Mouse (Mus musculus): ENCODE data around the gene Sar1b.
"Not testable (repeated sequence)": the region's sequence is repeated elsewhere in the genome, so short reads cannot be mapped to it uniquely, and the experiment has no call there.

The Sar1b gene

DNA sequence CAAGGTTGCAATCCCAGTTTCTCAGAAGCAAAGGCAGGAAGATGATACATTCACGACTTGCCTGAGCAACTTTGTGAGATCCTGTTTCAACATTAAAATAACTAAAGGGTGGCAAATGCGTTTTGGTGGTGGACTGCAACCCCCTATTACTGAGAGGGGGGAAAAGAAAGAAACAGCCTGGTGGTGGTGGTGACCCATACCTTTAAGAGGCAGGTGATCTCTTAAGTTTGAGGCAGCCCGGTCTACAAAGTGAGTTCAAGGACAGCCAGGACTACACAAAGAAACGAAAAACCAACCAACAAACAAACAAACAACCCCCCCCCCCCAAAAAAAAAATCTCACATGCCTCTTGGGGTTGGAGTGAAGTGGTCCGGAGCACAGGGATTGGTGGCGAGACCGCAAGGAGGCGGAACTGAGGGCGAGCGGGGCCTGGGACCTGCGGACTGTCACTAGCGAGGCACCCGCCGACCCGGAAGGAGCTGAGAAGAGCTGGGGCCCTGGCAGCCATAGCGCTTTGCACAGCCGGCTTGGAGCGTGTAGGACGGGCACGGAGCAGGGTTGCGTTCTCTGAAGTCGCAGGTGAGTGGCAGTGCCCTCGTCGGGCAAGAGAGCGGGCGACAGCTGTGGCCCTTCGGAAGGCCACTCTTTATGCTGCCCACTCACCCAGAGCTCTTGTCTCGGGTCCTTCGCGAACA lies at the start of gene Sar1b, which contains the start of gene Sec24a:
Gene Sar1b, plus strand, starts transcription at position 475 of the 695 bp plus-strand sequence.
Gene Sec24a, minus strand, starts transcription at position 422 of the 695 bp plus-strand sequence.
- DNase-seq (ENCODE audit: low read depth, low spot score) = peak; percentile 64

DNA sequence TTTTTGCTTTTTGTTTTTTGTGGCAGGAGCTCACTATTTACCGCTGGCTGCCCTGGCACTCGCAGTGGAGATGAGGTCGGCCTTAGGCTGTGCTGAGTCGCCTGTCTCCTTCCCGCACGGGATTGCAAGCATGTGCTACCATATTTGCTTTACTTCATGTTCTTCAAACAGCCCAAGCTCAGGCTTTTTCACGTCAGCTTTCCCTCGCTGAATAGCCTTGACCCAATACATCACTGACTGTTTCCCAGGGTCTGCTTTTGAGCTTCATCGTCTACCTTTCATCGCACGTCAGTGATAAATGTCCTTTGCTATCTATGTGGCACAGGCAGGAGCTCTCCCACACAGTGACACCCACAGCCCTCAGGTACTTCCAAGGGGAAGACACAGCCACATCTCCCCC lies 42.4 kb upstream of the Sar1b start:
- DNase-seq (ENCODE audit: low read depth, low spot score) = no peak

DNA sequence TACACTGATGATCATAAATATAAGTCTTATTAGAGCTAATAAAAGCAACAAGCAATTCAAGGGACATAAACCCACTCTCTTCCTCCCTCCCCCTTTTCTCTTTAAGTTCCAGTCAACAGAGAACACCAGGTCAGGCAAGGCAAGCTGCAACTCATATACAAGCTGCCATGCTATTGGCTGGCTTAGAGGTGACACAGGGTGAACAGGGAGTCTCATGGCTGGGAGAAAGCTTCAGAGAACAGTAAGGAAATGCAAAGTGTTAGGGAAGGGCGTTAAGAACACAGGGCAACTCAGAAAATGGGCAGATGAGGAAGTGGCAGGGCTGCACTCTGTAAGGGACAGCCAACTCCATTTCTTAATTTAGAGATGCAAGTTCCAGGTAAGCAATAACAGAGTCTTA lies 30.6 kb upstream of the Sar1b start:
- no peak for DNase-seq (ENCODE audit: low read depth, low spot score)

DNA sequence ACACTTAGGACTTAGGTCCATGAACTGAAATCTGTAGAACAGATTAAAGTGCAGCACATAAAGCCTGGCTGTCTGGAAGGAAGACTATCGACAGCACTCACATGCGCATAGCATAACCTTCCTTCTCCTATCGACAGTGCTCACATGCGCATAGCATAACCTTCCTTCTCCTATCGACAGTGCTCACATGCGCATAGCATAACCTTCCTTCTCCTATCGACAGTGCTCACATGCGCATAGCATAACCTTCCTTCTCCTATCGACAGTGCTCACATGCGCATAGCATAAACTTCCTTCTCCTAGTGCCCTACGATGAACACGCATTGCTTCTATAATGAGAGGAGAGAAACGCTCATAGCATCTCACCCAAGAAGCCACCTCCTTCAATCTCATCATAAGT lies 29.3 kb upstream of the Sar1b start:
- not testable (repeated sequence) for DNase-seq (ENCODE audit: low read depth, low spot score)

DNA sequence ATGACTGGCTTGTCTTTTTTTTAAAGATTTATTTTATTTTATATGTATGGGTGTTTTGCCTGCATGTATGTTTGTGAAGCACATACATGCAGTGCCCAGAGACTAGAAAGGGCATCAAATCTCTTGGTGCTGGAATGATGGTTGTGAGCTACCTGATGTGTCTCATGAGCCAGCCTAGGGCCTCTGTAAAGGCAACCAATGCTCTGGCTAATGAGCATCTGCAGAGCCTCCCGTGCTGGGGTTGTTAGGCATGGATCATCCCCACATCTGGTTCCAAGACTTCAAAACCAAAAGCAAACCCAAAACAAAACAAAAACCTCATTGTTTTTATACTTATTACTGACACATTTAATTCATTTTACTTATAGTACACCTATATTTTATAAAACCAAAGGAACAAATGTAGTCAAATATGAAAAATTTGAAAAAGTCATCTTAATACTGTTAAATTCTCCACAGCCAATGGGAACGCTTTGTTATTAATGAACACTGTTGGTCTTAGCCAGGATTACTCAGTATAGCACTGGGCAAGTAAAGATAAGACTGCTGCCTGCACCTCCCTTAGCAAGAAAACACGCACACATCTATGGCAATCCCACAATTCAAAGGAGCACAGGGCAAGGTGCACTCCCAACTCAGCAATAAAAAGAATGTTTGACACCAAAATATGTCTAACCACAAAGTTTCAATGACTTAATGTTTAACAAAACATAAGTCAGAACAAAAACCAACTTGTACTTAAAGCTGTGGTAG lies 24.7 kb upstream of the Sar1b start:
- peak; percentile 41 for DNase-seq (ENCODE audit: low read depth, low spot score)

DNA sequence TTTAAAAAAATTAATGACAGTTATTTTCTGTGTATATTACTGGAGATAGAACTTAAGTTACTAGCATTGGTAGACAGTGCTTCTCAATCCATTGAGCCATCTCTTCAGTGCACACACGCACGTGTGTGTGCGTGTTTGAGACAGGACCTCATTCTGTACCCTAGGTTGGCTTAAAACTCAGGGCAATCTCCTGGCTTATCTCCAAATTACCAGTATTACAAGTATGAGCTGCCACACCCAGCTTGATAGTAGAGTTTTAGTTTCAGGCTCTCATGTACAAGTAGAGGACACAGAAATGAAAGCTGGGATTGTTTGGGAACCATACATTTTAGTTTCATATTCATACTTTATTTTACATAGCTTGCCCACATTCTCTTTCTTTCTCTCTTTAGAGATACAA lies 22.8 kb upstream of the Sar1b start:
- no peak for DNase-seq (ENCODE audit: low read depth, low spot score)

DNA sequence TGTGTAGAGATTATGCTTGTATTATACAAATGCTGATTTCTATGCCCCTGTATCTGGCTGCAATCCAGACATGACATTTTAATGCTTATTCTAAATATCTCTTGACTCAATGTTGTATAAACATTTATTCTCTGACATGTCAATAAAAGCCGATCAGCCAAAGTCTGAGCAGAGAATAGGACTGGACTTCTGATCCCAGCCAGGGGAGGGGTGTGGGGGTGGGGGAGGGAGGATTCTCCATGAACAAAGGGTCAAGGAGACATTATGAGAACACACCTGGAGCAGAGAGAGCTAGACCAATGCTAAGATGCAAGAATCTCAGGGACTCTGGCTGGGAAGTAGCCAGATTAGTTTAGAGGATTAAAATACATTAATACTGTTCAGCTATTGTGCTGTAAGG lies 17.4 kb upstream of the Sar1b start:
- no peak for DNase-seq (ENCODE audit: low read depth, low spot score)

DNA sequence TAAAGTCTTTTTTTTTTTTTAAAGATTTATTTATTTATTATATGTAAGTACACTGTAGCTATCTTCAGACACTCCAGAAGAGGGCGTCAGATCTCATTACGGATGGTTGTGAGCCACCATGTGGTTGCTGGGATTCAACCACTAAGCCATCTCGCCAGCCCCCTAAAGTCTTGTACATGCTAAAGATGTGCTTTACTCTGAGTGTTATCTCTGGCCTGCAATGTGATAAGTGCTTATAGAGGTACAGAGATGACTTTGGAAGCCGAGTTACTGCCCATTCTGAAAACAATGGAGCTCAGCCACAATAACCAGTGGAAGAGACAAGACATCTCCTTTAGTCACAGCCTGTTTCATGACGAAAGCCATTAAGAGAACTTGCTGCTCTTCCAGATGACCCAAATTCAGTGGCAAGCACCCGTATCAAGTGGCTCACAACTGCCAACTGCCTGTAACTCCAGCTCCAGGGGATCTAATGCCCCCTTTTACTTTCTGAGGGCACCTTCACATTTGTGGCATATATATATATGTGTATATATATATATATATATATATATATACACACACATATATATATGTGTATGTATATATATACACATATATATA lies 11.8 kb upstream of the Sar1b start:
- DNase-seq (ENCODE audit: low read depth, low spot score) = not testable (repeated sequence)

DNA sequence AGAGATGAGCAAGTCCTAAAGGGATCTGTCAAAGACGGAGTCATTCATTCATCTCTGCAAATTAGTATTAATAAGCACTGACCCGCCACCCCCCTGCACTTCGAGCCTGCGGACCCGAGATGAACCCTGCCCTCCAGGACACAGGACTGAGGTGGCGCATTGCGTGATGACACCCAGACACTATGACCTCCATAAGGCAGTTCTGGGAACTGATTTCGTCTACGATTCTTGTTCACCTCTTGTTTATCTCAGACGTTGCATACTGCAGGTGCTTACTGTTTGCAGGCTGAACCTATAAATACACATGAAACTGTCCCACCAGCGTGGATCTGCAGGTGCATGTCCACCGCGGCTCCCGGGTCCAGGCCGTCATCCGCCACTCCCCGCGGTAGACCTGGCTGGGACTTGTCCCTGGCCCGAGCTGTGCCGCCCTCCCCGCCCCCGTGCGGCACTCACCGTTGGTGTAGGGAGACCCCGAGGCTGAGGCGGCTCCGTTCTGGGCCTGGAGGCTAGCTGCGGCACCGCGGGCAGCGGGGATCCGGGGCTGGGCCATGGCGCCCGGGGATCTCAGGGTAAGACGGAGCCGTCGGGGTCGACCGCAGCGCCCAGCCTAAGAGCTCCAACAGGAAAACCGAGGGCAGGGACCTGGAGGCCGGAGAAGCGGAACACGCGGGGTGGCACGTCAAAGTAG lies 7.7 kb upstream of the Sar1b start:
- no peak for DNase-seq (ENCODE audit: low read depth, low spot score)

DNA sequence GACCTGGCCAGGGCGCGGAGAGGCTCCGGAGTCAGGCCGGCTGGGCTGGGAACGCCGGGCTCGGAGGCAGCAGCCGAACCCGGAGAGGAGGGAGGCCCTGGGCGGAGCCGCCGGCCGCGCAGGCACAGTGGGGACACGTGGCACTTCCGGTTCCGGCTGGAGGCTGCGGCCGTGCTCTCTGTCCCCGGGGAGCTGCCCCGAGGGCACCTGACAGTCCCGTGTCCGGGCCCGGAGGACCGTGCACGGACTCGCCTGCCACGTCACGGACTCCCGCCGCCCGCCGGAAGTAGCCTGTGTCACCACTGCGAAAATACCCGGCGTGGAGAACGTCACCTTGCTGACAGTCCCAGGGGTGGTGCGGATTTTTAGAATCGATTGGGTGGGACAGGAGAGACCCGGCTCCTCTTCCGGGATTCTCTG lies 7.1 kb upstream of the Sar1b start:
- peak; percentile 76 for DNase-seq (ENCODE audit: low read depth, low spot score)

DNA sequence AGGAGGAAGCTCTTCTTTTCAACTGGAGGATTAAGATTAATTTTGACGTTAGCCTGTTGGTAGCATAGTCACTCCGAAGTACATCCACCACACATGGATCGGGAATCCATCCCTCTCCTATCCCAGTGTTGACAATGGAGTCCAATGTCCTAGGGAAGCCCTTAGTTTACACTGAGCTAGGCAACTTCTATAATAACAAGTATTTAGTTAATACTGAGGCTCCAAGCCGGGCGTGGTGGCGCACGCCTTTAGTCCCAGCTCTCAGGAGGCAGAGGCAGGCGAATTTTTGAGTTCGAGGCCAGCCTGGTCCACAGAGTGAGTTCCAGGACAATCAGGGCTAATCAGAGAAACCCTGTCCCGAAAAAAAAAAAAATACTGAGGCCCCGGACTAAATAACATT lies 6.5 kb upstream of the Sar1b start:
- no peak for DNase-seq (ENCODE audit: low read depth, low spot score)

DNA sequence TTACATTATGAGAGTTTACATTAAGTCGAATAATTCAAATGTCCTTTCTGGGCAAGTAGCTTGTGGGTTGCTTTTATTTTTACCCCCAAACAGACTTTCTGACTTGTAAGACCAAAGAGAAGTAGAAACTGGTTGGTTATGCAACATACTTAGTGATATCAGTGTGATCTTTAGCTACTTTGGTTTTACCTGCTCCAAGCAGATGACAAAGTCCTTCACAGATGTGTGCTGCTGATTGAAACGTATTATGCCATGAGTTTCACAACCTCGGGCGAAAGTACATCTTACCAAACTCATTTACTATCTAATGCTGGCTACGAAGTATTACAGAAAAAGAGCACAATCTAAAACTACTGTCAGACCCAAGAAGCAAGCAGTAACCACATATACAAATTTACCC lies 5.9 kb upstream of the Sar1b start:
- DNase-seq (ENCODE audit: low read depth, low spot score) = no peak

DNA sequence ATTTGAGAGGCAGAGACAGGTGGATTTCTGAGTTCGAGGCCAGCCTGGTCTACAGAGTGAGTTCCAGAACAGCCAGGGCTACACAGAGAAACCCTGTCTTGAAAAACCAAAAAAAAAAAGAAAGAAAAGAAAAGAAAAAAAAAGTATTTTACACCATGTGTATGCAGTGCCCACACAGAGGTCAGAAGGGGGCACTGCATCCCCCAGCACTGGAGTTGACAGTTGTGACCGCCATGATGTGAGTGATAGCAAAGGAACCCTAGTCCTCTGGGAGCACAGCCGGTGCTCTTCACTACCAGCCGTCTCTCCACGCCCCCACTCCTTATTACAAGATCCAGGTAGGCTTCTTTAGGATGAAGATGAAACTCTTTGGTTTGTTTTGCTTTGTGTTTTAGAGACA lies 5.3 kb upstream of the Sar1b start:
- DNase-seq (ENCODE audit: low read depth, low spot score) = not testable (repeated sequence)

DNA sequence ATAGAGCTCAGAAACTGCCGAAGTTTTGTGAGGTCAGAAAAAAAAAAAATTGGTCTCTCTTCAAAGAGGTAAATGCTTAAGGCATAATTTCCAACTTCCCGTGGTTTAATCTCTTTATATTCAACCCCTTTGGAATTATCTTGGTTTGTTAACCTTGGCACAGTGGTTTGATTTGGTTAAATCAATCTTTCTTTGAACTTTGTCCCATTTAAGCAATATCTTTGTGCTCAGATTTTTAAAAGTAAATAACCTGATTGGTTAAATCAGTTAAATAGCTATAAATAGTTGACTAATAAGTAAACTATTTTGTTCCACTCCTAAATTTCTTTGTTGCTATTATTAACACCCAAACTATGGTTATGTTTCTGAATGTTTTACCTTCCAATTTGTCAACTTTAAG lies 4.2 kb upstream of the Sar1b start:
- DNase-seq (ENCODE audit: low read depth, low spot score) = no peak

DNA sequence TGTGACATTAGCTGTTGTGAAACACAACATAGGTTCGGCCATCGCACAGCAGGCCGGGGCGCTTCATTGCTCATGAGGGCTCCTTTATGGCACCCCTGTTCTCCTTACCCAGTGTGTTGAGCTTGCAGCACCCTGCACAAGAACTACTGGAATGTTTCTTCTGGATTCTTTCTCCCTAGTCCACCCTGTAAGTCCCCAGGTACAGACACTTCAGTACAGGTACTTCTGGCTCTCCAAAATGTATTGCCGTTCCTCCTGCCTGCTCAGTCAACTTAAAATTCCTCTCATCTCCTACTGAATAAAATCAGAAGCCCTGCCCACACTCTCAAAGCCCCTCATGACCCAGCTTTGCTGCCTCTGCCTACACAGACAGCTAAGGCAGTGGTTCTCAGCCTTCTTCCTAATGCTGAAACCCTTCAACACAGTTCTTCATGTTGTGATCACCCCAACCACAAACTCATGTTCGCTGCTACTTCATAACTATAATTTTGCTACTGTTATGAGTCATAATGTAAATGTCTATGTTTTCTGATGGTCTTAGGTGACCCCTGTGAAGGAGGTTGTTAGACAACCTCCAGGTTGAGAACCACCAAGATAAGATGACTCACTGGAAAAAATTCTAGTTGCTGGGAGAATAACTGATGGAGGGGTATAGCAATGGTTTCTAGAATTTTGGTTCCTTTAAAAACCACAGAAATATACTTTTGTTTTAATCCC lies 3.4 kb upstream of the Sar1b start:
- DNase-seq (ENCODE audit: low read depth, low spot score) = no peak

DNA sequence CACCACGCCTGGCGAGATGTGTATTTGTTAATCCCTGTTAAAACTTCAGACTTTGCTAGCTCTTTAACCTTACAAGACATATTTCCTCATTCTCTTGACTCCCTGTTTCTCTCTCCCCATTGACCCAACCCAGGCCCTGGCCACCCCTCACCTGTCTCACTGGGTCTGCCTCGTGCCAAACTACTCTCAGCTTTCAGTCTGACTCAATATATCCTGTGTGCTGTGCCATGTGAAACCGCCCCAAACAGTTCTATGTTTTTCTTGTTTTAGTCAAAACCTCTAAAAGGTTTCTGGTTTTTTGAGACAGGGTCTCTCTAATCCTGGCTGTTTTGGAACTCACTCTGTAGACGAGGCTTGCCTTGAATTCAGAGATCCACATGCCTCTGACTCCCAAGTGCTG lies 2.2 kb upstream of the Sar1b start:
- DNase-seq (ENCODE audit: low read depth, low spot score) = no peak

DNA sequence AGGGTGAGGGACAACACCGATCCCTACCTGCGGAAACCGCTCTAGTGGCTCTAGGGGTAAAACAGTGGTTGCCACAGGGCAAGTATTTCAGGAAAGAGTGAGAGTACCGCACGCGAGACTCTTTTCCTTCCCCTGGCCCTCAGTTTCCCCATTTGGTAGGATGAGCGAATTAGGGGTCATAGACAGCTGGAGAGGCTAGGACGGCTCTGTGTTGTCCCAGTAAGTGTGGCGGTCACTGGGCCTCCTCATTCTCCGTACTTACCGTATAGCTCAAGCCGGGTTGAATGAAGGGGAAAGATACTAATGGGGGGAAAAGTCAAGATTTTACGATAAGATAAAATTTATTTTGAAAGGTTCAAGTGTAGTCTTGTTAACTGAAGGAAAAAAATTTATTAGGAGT lies 468 bp downstream of the Sar1b start:
- DNase-seq (ENCODE audit: low read depth, low spot score) = no peak

DNA sequence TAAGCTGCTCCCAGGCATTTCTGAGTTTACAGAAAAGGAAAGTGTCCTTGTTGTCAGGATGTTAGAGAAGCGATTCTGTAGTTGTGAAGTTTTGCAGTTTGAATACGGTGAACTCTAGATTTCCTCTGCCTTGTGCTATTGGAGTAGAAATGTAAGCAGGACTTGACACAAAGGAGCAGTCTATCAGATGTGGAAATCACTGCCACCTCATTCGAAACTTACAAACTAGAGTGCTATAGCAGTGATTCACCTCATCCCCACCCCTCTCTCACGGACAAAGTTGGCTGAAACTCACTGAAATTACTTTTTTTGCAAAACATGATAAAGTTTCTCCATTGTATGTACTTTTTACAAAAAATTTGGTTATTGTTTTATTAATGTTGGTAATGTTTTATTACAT lies 1.3 kb downstream of the Sar1b start:
- no peak for DNase-seq (ENCODE audit: low read depth, low spot score)

DNA sequence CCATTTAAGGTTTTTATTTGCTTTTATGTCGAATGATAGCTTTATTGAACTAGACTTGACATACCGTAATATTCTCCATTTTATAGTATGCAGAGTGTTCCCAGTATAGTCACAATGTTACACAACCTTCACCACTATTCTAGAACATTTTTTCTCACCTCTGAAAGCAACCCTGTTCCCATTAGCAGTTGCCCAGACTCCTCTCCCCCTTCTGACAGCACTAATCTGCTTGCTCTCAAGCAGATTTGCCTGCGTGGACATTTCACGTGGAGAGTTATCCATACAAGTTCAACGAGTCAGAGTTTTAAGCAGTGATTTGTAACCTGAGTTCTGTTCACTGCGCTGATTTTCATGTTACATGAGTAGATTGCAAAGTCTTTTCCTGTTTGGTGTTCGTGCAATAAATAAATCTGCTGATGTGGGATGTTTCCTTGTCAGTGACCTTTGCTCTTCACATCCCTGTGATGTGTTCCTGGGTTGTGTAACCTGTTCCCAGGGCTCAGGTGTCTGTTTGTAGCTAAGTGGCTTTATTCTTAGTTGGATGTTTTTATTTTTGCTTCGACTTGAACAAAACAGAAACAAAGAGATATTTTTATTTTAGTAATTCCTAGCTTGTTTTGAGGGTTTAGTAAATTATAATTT lies 4.2 kb downstream of the Sar1b start:
- no peak for DNase-seq (ENCODE audit: low read depth, low spot score)

DNA sequence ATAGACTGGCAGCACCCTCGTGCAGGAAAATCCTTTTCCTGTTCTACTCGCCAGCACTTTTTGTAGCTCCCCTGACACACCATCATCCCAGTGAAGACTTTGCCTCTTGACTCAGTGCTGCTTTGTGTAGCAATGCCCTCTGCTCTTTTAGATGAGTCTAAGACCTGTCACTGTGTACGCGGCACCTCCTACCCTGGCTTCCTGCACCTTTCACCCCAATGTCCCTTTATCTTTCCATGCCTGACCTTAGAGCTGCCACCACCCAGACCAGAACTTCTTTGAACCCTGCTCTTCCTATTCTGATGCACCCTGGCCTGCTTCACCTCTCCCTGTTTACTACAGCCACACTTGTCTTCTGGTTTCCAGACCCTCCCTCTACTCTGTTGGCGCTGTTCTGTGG lies 4.8 kb downstream of the Sar1b start:
- DNase-seq (ENCODE audit: low read depth, low spot score) = no peak

DNA sequence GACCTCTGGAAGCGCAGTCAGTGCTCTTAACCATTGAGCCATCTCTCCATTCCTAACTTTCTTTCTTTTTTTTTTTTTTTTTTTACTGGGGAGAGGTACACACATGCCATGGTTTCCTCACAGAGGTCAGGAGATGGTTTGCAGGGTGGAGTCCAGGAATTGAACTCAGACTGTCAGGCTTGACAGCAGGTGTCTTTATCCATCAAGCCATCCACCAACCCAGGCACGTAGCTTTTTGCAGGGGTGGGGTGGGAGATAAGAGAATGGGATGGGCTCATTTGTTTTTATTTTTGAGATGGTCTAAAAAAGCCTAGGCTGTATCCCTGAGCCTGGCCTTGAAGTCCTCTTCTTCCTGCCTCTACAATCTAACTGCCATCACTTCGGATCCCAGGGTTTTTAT lies 12.0 kb downstream of the Sar1b start:
- DNase-seq (ENCODE audit: low read depth, low spot score) = no peak
